Mouse (Mus musculus): Measurements from ENCODE around the gene Ttf1. TPM values are rescaled to one million over a fixed set of nuclear protein-coding genes. Genes with fewer than 3 reads are reported as not detected.
A peak's percentile ranks its signal among the peaks of the same experiment; 100 is the strongest.
"Not testable (repeated sequence)": the region's sequence is repeated elsewhere in the genome, so short reads cannot be mapped to it uniquely, and the experiment has no call there.

Ttf1 gene
- polyA plus RNA-seq, 2 experiments from 2014 or later = 15.4 to 18.3 TPM

GRCm38 (mm10) chr2:29065796-29066195 lies 5.7 kb downstream of the Ttf1 start:
- no peak for ATAC-seq

GRCm38 (mm10) chr2:29066410-29066809 lies 6.3 kb downstream of the Ttf1 start:
- ATAC-seq = no peak

- ATAC-seq = no peak
These were observed 14.6 kb downstream of the Ttf1 start for GRCm38 (mm10) chr2:29074676-29075075.

GRCm38 (mm10) chr2:29075331-29076070 lies 15.4 kb downstream of the Ttf1 start:
- no peak for ATAC-seq

GRCm38 (mm10) chr2:29076226-29076625 lies 16.2 kb downstream of the Ttf1 start:
- no peak for ATAC-seq

- ATAC-seq = no peak
These were observed 21.9 kb downstream of the Ttf1 start for GRCm38 (mm10) chr2:29081965-29082364.

GRCm38 (mm10) chr2:29086026-29086425 lies 26.0 kb downstream of the Ttf1 start:
- no peak for ATAC-seq

- not testable (repeated sequence) for ATAC-seq
These were observed 29.2 kb downstream of the Ttf1 start for GRCm38 (mm10) chr2:29089276-29089675.

GRCm38 (mm10) chr2:29095674-29096073 lies 35.6 kb downstream of the Ttf1 start:
- peak; percentile 68 for ATAC-seq

GRCm38 (mm10) chr2:29096751-29097150 lies 36.7 kb downstream of the Ttf1 start:
- ATAC-seq = peak; percentile 40

- ATAC-seq = peak; percentile 74
These were observed 37.4 kb downstream of the Ttf1 start for GRCm38 (mm10) chr2:29097465-29097864.

GRCm38 (mm10) chr2:29097955-29098354 lies 37.9 kb downstream of the Ttf1 start:
- ATAC-seq = peak; percentile 1

- ATAC-seq = no peak
These were observed 38.7 kb downstream of the Ttf1 start for GRCm38 (mm10) chr2:29098786-29099185.

GRCm38 (mm10) chr2:29099646-29100045 lies 39.6 kb downstream of the Ttf1 start:
- ATAC-seq = no peak

- no peak for ATAC-seq
These were observed 40.9 kb downstream of the Ttf1 start for GRCm38 (mm10) chr2:29100822-29101534.

GRCm38 (mm10) chr2:29102416-29103377 lies 42.6 kb downstream of the Ttf1 start:
- peak; percentile 30 for ATAC-seq

GRCm38 (mm10) chr2:29120969-29121368 lies 60.9 kb downstream of the Ttf1 start:
- no peak for ATAC-seq

GRCm38 (mm10) chr2:29122446-29122845 lies 62.4 kb downstream of the Ttf1 start:
- ATAC-seq = peak; percentile 33

GRCm38 (mm10) chr2:29123907-29124569 lies 64.0 kb downstream of the Ttf1 start, which contains the start of gene Setx:
Gene Setx, plus strand, starts transcription at chr2:29124181.
- no peak for ATAC-seq

GRCm38 (mm10) chr2:29124571-29124935 lies 64.5 kb downstream of the Ttf1 start:
- ATAC-seq = no peak

GRCm38 (mm10) chr2:29124936-29125701 lies 65.1 kb downstream of the Ttf1 start:
- peak; percentile 89 for ATAC-seq

Data from activated CD4-positive, CD25-positive, alpha-beta regulatory T cell, adult 4 months (primary cell).